Comparison of ENCODE assay signal across 24 mouse cellular contexts in the genomic region with DNA sequence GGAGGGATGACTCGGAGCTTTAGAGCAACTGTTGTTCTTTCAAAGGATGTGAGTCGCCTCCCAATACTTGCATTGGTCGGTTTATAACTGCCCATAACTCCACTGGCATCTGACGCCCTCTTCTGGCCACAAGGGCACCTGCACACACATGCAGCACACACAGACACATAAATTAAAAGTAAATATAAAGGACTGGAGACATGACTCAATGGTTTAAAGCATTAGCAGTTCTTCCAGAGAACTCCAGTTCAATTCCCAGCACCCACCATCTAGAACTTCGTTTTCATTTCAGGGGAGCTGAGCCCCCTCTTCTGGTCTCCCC.
A peak's percentile ranks its signal among the peaks of the same experiment; 100 is the strongest.
DNase-seq lines count a peak whose midpoint lies in the region; ATAC-seq and TF ChIP-seq lines count a peak whose summit lies in the region.
"Had no signal": no experiment of that assay in that cellular context is flagged by ENCODE, and none has a peak within 500 bp of the region (broad histone marks: within the 10 kb centered on the region; RNA-seq: fewer than 3 reads in every experiment).

No protein-coding gene starts in this region.

- no peaks in the 10 kb centered on the region for H3K9me3 ChIP-seq in intestine, postnatal 0 days (ENCODE audit: control insufficient read depth)
- no peaks in the 10 kb centered on the region for H3K9me3 ChIP-seq in intestine, embryonic 16.5 days (ENCODE audit: control insufficient read depth, low read length)
- no peaks in the 10 kb centered on the region for H3K9me3 ChIP-seq in lung, embryonic 14.5 days (ENCODE audit: low read depth, low read length)
- peaks cover 5% of the 10 kb centered on the region; the same call in 1 of the 2 replicates for H3K9me3 ChIP-seq in E14TG2a.4 (ENCODE audit: low read length)
- H3K9me3 ChIP-seq: embryonic facial prominence, embryonic 15.5 days; hindbrain, embryonic 15.5 days; midbrain, embryonic 15.5 days; neural tube, embryonic 12.5 days had no signal

- no peak for DNase-seq in lung, embryonic 14.5 days
- no peak for DNase-seq in lung, postnatal 10 days
- no peak for DNase-seq in right cerebral cortex, postnatal 25 days
- DNase-seq in adrenal gland, adult (ENCODE audit: inconsistent age in 2 of 2, low spot score in 1 of 2) = no peak
- DNase-seq: B cell, adult 2 months; cerebellum, adult 8-10 months; cerebellum, postnatal 36 days; lung, adult 2 months; retina, postnatal 1 day; right cerebral cortex, postnatal 4 days; thymus, adult 2 months; thymus, postnatal 4 days had no signal

- ATAC-seq in intestine, postnatal 0 days = no peak
- ATAC-seq in intestine, embryonic 16.5 days = no peak
- no peak for ATAC-seq in lung, embryonic 14.5 days (ENCODE audit: insufficient read depth)
- ATAC-seq: activated CD4-positive, CD25-positive, alpha-beta regulatory T cell, adult 4 months; forebrain, embryonic 16.5 days; midbrain, embryonic 15.5 days had no signal

- H3K4me2 ChIP-seq in intestine, postnatal 0 days (replicated peaks; ENCODE audit: low read depth) = no peak overlapping the region
- H3K4me2 ChIP-seq in intestine, embryonic 16.5 days (ENCODE audit: low read depth, low read length) = no peak overlapping the region
- H3K4me2 ChIP-seq in lung, embryonic 14.5 days = no peak overlapping the region
- H3K4me2 ChIP-seq: embryonic facial prominence, embryonic 15.5 days; hindbrain, embryonic 15.5 days; midbrain, embryonic 15.5 days; neural tube, embryonic 12.5 days had no signal

- 75% methylated on average over 5 of the region's 5 CpGs for WGBS in intestine, postnatal 0 days
- 85% methylated on average over 5 of the region's 5 CpGs for WGBS in intestine, embryonic 16.5 days
- WGBS in lung, embryonic 14.5 days = 78% methylated on average over 5 of the region's 5 CpGs

- H3K36me3 ChIP-seq in intestine, postnatal 0 days (ENCODE audit: control insufficient read depth, insufficient read depth) = no peaks in the 10 kb centered on the region
- H3K36me3 ChIP-seq in intestine, embryonic 16.5 days (ENCODE audit: control insufficient read depth, insufficient read depth, low read length) = no peaks in the 10 kb centered on the region
- no peaks in the 10 kb centered on the region for H3K36me3 ChIP-seq in lung, embryonic 14.5 days (ENCODE audit: insufficient read depth)
- no peaks in the 10 kb centered on the region for H3K36me3 ChIP-seq in E14TG2a.4 (ENCODE audit: insufficient read depth, low read length)
- H3K36me3 ChIP-seq: embryonic facial prominence, embryonic 15.5 days; hindbrain, embryonic 15.5 days; midbrain, embryonic 15.5 days; neural tube, embryonic 12.5 days had no signal

- H3K9ac ChIP-seq in intestine, postnatal 0 days (ENCODE audit: low read depth, low read length) = no peak overlapping the region
- no peak overlapping the region for H3K9ac ChIP-seq in intestine, embryonic 16.5 days (ENCODE audit: low read depth, low read length)
- no peak overlapping the region for H3K9ac ChIP-seq in lung, embryonic 14.5 days
- H3K9ac ChIP-seq: embryonic facial prominence, embryonic 15.5 days; hindbrain, embryonic 15.5 days; midbrain, embryonic 15.5 days; neural tube, embryonic 12.5 days had no signal

- no peaks in the 10 kb centered on the region for H3K4me1 ChIP-seq in intestine, postnatal 0 days (replicated peaks; ENCODE audit: control insufficient read depth, insufficient read depth, low read length)
- no peaks in the 10 kb centered on the region for H3K4me1 ChIP-seq in intestine, embryonic 16.5 days (ENCODE audit: control insufficient read depth, insufficient read depth, low read length)
- no peaks in the 10 kb centered on the region for H3K4me1 ChIP-seq in lung, embryonic 14.5 days (ENCODE audit: insufficient read depth)
- H3K4me1 ChIP-seq in E14TG2a.4 (replicated peaks; ENCODE audit: low read depth, low read length) = 0 out of 2 replicates have a peak, but pooled peaks cover 3% of the 10 kb centered on the region
- H3K4me1 ChIP-seq in embryonic fibroblast, embryonic 13.5 days (ENCODE audit: control insufficient read depth, insufficient read depth, low read length) = peaks cover 5% of the 10 kb centered on the region
- H3K4me1 ChIP-seq: hindbrain, embryonic 15.5 days; midbrain, embryonic 15.5 days; neural tube, embryonic 12.5 days had no signal

- no peak overlapping the region for H3K27ac ChIP-seq in intestine, postnatal 0 days (ENCODE audit: low read depth, low read length)
- no peak overlapping the region for H3K27ac ChIP-seq in intestine, embryonic 16.5 days (ENCODE audit: low read length)
- no peak overlapping the region for H3K27ac ChIP-seq in lung, embryonic 14.5 days (ENCODE audit: low read depth)
- H3K27ac ChIP-seq in embryonic fibroblast, embryonic 13.5 days (ENCODE audit: insufficient read depth, low read length) = peak overlapping the region; percentile 67
- H3K27ac ChIP-seq: embryonic facial prominence, embryonic 15.5 days; hindbrain, embryonic 15.5 days; left cerebral cortex, adult 2 months; macrophage; midbrain, embryonic 15.5 days; neural tube, embryonic 12.5 days had no signal

- no peak overlapping the region for H3K4me3 ChIP-seq in intestine, postnatal 0 days (ENCODE audit: low read depth, low read length)
- H3K4me3 ChIP-seq in intestine, embryonic 16.5 days (ENCODE audit: low read length) = no peak overlapping the region
- no peak overlapping the region for H3K4me3 ChIP-seq in lung, embryonic 14.5 days (ENCODE audit: low read depth, low read length)
- no peak overlapping the region for H3K4me3 ChIP-seq in E14TG2a.4 (replicated peaks; ENCODE audit: low read length)
- no peak overlapping the region for H3K4me3 ChIP-seq in embryonic fibroblast, embryonic 13.5 days (ENCODE audit: insufficient read depth, low read length)
- H3K4me3 ChIP-seq: embryonic facial prominence, embryonic 15.5 days; hindbrain, embryonic 15.5 days; left cerebral cortex, adult 2 months; midbrain, embryonic 15.5 days; neural tube, embryonic 12.5 days had no signal

- peak; percentile 28; the same call in 1 of the 2 replicates for TF ChIP-seq CTCF in intestine, postnatal 0 days (IDR thresholded peaks at IDR 0.05; ENCODE audit: low read depth)
- 0 out of 2 replicates have a peak, but pooled peaks have one; percentile 18 for TF ChIP-seq CTCF in lung, embryonic 14.5 days (IDR thresholded peaks at IDR 0.05; ENCODE audit: low read depth)
- TF ChIP-seq CTCF in E14TG2a.4 (conservative IDR thresholded peaks at IDR 0.05; ENCODE audit: low read length) = peak; percentile 12
- TF ChIP-seq CTCF in embryonic fibroblast, embryonic 13.5 days (IDR thresholded peaks at IDR 0.05; ENCODE audit: borderline replicate concordance, insufficient read depth, low read length) = peak; percentile 70; the same call in 1 of the 2 replicates

- no peaks in the 10 kb centered on the region for H3K27me3 ChIP-seq in intestine, postnatal 0 days (replicated peaks; ENCODE audit: control insufficient read depth, insufficient read depth, low read length)
- H3K27me3 ChIP-seq in intestine, embryonic 16.5 days (replicated peaks; ENCODE audit: control insufficient read depth, insufficient read depth, low read length) = no peaks in the 10 kb centered on the region
- no peaks in the 10 kb centered on the region for H3K27me3 ChIP-seq in lung, embryonic 14.5 days (ENCODE audit: insufficient read depth, low read length)
- no peaks in the 10 kb centered on the region for H3K27me3 ChIP-seq in E14TG2a.4 (ENCODE audit: insufficient read depth, low read length)
- H3K27me3 ChIP-seq: embryonic facial prominence, embryonic 15.5 days; hindbrain, embryonic 15.5 days; midbrain, embryonic 15.5 days; neural tube, embryonic 12.5 days had no signal

- TF ChIP-seq POLR2A in embryonic fibroblast, embryonic 13.5 days (IDR thresholded peaks at IDR 0.05; ENCODE audit: low read depth, low read length) = no peak

Comparison
In these comparisons a context has a peak if more than half of its experiments do, and no peak if none do; other contexts are left out.
1. CTCF ChIP-seq: peak in every context shown above with its lines; median percentile 70 in embryonic fibroblast, embryonic 13.5 days; 28 in intestine, postnatal 0 days; 18 in lung, embryonic 14.5 days; 12 in E14TG2a.4.